Mouse (Mus musculus) ovary, adult 18-20 months (tissue): ENCODE data around the gene Styk1.

ENCODE experiments used
- DNase-seq: peaks from one replicate; pipeline ENCODE4 v3.0.0; 2022; ENCODE audit warnings: low spot score, mixed read lengths

Styk1 gene

DNA sequence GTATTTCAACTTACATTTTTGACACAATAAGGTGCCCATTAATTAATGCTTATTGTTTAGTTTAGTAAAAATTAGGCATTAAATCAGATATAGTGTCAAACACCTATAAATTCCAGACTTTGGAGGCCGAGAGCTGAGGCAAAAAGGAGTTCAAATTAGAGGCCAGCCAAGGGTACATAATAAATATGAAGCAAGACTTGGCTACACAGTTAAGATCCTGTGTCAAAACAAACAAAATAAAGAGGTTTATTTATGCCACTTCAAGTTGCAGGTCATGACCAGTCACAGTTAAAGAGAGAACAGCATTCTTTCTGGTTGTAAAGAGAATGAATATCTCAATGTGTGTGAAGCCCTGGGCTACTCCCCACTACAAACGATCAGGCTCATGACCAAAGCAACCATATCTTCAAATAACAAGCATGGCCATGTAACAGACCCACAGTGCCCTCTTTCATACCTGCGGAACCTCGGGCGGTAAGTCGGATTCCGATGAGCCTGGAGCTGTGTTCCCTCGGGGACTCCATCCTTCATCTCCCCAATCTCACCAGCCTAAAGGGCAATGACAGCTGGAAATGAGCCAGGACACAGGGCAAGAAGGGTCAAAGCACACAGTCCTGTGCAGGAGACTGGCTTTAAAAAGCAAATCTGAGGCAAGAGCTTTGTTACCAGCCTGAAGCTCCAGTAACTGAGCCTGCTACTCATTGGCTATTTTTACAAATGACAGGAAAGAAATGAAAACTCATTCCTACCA lies 16.6 kb upstream of the Styk1 start:
- DNase-seq = no peak

DNA sequence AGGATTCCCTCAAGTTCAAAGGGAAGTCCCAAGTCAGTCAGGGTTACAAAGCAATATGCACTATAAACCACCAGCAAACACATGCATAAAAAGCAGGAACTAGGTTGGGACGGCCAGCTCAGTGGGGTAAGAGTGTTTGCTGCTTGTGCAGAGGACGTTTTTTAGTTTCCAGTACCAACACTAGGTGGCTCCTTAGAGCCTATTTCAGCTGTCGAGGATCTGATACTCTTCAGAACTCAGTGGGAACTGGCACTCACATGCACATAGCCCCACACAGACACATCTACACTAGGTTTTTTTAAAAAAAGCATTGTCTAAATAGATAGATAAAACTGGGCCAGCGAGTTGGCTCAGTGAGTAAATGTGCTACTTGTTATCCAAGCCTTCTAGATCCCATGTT lies 13.7 kb upstream of the Styk1 start:
- no peak for DNase-seq

DNA sequence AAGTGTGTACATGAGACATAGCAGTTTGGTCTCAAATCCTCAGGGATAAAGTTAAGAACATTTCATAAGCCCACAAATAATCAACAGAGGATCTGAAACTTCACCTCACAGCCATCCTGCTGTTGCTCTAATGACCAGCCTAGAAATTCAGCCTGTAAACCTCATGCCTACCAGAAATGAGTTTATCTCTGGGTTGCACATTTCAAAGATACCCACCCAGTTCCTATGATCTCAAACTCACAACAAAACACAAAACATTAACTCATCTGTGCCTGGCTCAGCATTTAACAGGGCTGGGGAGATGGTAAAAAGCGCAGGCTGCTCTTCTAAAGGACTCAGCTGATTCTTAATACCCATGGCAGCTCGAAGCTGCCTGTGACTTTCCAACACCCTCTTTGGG lies 11.0 kb upstream of the Styk1 start:
- no peak for DNase-seq

DNA sequence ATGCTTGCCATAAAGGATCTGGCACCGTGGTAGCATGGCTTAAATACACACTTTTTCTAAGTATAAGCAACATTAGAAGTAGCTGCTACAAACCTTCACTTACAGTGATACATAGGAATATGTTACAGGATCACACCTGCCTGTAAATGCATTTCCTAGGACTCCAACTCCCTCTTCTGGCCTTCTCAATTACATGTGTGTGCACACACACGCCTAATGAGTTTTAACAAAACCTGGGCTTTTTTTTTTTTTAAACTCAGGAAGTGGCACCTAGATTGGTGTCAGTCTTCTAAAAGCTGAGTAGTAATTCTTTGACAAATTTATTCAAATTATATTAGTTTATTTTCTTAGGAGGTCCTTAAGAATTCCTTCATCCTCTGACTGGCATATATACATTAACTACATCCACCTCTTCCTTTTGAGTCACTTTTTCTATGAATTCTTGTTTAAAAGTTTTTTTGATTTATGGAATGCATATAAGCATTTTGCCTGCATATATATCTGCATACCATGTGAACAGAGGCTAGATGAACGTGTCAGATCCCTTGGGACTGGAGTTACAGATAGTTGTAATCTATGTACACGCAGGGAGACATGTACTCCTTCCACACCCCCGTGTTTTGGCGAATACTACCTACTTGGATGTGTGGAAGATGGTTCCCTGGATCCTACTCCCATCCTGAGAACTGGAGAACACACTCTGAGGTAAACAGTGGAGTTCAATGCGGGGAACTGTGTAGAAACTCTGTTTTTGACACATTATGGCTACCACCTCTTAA lies 9.8 kb upstream of the Styk1 start:
- DNase-seq = no peak

DNA sequence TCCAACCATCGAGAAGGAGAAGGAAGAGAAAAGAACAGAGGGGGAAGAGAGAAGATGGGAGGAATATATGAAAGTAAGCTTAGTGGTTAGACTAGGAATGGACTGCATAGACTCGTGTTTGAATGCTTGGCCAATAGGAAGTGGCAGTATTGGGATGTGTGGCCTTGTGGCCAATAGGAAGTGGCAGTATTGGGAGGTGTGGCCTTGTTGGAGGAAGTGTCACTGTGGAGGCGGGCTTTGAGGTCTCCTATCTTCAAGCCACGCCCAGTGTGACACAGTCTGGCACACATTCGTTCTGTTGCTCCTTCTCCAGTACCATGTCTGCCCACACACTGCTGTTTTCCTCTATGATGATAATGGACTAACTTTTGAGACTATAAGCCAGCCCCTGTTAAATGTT lies 7.3 kb upstream of the Styk1 start:
- DNase-seq = no peak

DNA sequence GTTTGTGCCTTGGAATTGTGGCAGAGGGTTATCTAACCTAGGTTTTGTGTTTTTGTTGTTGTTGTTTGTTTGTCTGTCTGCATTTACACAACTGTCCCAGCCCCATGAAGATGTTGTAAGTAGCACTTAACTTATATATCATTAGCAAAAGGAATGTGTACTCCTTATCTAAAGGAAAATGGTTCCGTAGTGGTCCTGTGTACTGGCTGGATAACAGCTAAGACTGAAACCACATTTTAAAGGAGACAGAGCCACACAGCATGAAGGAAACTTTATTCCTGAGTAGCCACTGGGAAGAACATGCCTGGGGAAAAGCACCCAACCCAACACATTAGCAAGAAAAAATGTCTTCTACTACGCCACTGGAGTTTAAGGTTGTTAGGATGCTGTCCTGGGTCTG lies 6.1 kb upstream of the Styk1 start:
- DNase-seq = no peak

DNA sequence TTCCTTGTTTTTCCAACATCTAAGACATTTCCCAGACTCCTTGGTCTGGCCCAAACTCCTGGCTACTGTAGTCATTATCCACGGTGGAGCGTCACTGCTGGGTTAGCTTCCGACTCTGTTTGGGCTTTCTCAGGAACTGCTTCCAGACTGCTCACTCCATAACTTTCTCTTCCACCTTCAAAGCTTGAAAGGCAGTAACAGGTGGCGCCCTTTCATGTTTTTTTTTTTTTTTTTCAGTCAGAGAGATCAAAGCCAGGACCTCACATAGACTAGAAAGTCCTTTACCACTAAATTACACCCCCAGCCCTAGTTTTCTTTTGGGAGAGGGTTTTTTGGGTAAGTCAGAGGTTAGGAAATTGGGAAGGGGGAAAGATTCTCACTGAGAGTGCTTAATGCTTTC lies 1.5 kb upstream of the Styk1 start:
- DNase-seq = no peak

DNA sequence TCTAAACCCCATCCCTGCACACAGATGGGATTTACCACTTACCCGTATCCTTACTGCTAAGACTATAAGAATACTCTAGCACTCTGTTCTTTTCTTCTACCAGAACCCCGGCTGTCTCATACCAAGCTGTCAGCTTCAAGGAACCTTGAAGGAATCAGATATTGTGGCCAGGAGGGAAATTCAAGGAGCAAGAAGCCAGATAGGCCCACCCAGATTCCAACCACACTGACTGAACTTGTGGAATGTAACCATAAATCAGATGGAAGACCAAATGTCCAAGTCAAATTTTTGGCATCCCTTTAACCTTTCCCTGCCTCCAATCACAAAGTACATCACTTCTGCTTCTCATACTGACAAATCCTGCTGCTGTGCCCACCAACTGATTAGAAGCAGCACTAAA lies 6.4 kb downstream of the Styk1 start:
- no peak for DNase-seq

DNA sequence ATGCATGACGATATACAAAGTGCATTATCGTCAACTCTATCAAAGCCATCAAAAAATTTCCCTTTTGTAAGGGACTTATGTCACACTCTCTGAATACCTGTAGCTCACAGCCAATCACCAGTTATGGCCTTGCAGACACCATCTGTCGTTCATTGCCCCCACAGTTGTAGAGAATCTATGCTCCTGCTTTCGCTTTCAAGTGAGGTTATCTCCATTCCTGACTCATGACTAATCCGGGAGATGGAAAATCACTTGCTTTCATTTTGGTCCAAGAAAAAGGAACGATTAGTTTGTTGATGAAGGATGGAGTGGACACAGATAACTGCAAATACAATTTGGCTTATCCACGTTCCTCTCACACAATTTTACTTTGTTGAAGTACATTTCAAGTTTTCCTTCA lies 9.1 kb downstream of the Styk1 start:
- DNase-seq = no peak

DNA sequence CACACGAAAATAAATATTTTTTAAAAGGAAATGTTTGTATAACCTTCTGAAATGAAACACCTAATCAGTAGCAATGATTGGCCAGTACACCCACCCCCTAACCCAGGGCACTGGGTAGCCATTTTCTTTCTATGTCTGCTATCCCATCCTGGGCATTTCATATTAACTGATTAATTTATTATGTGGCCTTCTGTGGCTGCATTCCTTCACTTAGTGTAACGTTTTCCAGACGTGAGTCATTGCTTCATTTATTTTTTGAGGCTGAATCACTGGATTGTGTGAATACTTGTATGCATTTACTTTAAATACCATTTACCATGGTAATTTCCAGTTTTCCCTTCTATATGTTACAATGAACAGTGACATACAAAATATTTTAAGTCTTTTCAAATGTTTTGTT lies 13.3 kb downstream of the Styk1 start:
- DNase-seq = no peak

DNA sequence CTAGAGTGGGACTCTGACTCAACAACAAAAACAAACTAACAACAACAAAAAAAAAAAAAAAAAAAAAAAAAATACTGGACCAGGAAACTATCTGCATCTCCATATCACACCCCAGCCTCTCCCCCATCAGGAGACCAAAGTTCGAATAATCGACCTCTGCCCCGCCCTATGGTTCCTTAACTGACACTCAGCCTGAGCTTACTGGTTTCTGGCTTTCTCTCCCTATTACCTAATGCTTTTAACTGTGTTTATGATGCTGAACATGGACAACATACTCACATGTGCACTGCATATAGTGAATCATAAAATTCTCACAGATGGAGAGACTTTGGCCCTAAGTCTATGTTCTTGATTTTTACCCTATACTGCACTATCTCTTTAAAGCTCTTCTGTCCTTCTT lies 14.1 kb downstream of the Styk1 start:
- DNase-seq = no peak

DNA sequence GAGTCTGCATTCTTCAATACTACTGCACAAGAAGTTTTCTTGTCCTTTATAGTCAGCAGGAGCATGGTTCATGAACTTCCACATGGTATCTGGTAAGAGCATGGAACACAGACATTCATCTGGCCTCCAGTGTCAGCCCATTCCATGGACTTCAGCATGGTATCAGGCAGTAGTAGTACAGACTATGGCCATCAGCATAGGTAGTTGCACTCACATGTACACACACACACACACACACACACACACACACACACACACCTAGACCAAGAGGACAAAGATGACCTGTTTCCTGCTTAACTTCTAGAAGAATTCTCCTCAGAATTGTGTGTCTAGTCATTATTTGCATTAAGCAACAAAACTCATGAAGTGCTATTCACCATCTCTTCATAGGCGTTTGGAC lies 14.6 kb downstream of the Styk1 start:
- no peak for DNase-seq

DNA sequence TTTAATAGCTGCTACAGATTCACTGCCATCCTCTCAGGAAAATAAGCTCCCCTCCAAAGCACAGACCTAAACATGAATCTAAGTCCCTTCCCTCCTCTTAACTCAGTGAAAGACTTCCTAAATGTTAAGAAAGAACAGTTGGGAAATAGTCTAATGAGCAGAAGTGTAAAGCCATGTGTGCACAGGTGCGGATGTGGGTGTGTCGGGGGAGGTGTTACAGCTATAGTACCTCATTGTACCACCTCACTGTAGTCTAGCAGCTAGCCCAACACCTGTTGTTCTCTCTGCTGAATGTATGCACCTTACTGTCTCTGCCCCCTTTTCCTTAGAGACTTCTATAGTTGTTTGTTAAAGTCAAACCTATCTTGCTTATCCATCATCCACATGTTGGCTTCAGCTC lies 26.3 kb downstream of the Styk1 start:
- no peak for DNase-seq

DNA sequence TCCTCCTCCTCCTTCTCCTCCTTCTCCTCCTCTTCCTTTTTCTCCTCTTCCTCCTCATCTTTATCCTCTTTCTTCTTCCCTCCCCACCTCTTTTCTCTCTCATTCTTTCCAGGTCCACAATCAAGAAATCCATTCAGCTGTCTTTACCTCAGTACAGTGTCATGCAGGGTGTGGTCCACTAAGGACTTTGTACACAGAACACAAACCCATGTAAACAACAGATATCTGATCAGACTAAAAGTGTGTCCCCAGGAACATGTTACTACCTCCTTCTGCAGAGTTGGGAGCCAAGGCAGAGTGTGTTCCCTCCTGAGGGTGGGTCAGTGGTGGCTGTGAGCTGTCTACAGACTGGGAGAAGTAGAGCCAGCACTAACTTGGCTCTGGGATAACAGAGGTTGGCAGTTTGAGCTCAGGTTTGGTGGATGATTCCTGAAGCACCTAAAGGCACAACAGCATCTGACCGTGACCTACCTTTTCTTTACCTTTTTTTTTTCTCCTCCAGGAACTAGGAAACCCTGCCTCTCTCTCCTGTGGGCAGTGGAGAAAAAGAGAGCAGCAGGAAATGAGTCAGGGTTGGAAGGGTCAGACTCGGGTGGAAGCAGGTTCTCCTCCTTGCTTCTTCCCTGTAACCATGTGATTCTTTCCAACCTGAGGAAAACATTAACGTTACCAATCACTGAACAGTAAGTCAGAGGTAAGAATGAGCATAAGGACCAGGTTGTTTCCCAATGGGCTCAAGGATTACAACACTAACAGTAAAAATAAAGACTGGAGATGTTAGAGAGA lies 31.4 kb downstream of the Styk1 start:
- DNase-seq = no peak

DNA sequence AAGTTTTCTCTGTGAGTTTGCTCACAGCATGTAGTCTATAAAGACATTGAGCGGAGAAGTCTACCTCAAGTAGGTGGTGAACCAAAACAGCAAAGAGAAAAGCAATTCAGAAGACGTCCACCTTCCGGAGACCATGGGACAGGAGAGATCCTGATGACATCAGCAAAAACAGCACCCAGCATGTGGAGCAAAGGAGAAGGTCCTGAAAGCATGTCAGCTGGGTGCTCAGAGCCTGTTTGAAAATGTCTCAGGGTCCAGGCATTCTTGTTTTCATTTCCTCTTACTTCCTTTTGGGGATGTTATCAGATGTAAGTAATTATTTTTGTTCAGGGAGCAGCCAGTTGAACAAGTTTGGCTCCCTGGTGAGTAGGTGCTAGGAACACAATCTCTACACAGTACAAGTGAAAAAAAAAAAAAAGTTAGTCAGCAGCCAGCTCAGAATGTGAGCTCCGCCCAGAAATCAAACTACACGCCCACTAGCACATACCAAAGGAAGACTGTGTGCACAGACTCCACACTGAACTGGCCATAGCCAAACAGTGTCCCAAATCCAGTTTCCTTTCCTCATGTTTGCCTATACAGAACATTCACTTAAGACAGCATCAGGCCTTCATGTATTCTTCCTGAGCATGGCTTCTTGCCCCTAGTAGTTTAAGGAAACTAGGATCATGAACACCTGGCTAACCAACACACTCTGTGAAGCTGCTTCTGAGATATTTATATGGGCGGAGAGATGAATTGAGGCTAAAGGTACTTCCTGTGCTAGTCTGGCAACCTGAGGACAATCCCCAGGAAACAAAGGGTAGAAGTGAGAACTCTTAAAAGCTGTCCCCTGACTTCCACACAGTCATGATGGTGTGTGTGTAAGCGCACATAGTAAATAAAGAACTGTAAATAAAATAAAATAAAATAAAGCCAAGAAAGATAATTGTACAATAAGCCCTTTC lies 37.0 kb downstream of the Styk1 start:
- DNase-seq = no peak

DNA sequence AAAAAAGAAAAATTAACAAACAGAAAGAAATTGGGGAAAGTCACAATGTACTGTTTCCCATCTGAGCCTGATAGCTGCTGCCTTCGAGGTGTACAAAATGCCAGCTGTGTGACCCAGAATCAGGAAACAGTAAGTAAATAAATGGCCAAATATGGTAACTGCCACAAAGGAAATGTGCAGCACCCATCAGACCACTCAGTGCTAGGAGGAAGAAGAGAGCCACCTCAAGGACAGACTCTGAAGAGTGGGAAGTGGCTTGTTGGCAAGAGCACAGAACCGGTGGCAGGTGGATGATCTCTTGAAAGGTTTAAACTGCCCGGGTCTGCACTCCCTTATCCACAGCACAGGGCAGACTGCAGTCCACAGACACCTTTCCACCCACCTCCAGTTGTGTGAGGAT lies 45.4 kb downstream of the Styk1 start:
- DNase-seq = no peak

DNA sequence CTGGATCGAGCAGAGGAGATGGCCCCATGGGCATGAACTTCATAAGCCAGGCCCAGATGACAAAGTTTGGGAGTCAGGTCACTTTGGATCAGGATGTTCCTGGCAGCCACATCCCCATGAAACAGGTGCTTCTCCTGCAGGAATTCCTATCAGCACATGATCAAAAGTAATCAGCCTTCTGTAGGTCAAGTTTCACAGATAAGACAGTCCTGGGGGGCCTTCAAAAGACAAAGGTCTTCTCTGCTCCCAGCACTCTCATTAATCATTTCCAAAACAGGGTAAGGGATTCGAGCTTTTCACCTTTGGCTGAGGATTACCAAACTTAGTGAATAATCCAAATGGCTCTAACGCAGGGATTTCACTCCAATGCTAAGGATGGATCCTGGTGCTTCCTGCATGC lies 48.6 kb downstream of the Styk1 start:
- DNase-seq = no peak

DNA sequence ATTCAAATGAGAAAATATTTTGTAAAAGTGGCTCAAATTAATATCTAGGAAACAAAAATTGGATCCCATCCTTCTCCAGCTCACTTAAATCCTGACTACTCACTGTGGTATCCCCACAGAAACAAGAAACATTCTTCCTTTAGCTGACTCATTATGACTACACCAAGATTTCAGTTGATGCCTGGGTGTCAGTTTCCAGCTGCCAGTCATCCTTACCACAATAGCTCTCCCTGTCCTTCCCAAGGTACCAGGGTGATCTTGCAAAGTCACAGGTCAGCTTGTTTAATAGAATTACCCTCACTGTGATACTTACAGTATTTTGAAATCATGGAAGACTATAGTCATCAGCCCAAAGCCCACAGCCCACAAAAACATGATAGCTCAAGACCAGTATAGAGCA lies 54.9 kb downstream of the Styk1 start:
- no peak for DNase-seq

DNA sequence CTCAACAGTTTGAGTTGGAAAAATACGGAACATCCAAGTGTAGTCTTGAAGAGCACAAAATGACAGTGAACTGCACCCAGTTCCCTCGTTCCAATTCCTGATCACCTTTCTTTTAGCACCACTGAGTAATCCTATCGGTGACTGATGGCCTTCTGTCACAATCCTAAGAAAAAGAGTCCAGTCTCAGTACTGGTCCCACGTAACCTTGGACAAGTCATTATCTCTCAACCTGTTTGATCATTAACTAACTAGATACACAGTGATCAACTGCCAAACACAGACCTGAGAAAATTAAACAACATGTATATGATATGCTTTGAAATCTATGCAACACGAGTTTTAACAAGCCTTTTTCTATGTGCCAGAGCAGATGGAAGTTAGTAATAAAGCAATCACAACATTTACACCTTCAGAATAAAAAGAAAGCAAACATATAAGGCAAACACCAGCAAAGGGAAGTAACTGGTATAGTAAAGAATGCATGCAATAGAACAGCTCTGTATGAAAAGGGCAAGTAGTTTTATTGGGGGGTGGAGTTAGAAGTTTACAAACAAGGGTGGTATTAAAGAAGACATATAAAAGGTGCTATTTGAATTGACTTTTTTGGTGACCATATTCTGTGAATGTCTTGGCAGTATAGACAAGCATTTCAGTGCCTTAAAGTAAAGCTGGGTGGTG lies 58.8 kb downstream of the Styk1 start:
- no peak for DNase-seq

DNA sequence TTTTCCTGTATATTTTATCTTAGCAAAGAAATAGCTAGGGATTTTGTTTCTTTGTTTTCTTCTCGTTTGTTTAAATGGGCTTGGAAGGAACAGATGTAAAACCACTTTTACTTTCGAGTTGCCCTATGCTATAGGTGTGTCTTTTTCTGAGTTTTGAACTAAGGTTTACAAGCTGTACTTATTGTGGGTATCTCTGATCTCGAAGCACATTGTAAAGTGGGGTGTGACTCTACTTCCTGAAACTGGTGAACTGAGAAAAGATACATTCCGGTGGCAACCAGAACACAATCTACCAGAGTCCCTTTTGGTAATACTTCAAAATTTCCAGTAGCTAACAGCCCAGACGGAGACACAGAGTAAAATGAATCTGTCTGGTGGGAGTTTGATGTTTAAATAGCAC lies 59.5 kb downstream of the Styk1 start:
- no peak for DNase-seq
